21 mouse cellular contexts compared by ENCODE assay signal in the genomic region with DNA sequence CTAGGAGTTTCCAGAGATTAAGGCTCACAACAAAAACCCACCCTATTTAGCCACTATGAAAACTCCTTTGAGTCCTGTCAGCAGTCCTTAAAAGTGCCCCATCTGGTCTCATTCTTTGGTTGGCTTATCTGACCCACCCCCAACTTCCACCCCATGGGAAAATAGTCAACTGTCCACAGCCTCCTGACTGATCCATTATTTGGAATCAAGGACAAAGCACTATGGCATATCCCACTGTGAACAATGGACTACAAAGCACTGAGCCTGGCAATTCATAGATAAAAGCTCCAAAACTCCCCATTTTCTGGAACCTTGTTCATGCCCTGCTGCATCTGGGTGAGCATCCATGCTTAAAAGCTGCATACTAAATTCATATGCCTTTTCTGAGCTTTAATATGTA. TPM values are rescaled to one million over a fixed set of nuclear protein-coding genes. Genes with fewer than 3 reads are reported as not detected.
DNase-seq lines count a peak whose midpoint lies in the region; ATAC-seq lines count a peak whose summit lies in the region.
"Had no signal": no experiment of that assay in that cellular context is flagged by ENCODE, and none has a peak within 500 bp of the region (broad histone marks: within the 10 kb centered on the region; RNA-seq: fewer than 3 reads in every experiment).

No protein-coding gene starts in this region.

- no peaks in the 10 kb centered on the region for H3K27me3 ChIP-seq in embryonic facial prominence, embryonic 10.5 days (replicated peaks; ENCODE audit: low read depth, poor library complexity, severe bottlenecking)
- no peaks in the 10 kb centered on the region for H3K27me3 ChIP-seq in forebrain, embryonic 13.5 days
- no peaks in the 10 kb centered on the region for H3K27me3 ChIP-seq in hindbrain, embryonic 15.5 days
- no peaks in the 10 kb centered on the region for H3K27me3 ChIP-seq in midbrain, embryonic 16.5 days (ENCODE audit: control insufficient read depth, insufficient read depth, low read depth, low read length)
- H3K27me3 ChIP-seq: embryonic facial prominence, embryonic 15.5 days; heart, embryonic 13.5 days had no signal

- peaks cover 8% of the 10 kb centered on the region for H3K4me1 ChIP-seq in embryonic facial prominence, embryonic 10.5 days
- H3K4me1 ChIP-seq in forebrain, embryonic 13.5 days = 0 out of 2 replicates have a peak, but pooled peaks cover 7% of the 10 kb centered on the region
- peaks cover 10% of the 10 kb centered on the region; the same call in 1 of the 2 replicates for H3K4me1 ChIP-seq in hindbrain, embryonic 15.5 days (replicated peaks)
- H3K4me1 ChIP-seq in midbrain, embryonic 16.5 days (ENCODE audit: control insufficient read depth, insufficient read depth, low read length) = peaks cover 4% of the 10 kb centered on the region

- no peak overlapping the region; the same call in 1 of the 2 replicates for H3K27ac ChIP-seq in embryonic facial prominence, embryonic 10.5 days (replicated peaks)
- H3K27ac ChIP-seq in forebrain, embryonic 13.5 days = peak overlapping the region; percentile 83
- 0 out of 2 replicates have a peak overlapping the region, but pooled peaks have one; percentile 30 for H3K27ac ChIP-seq in hindbrain, embryonic 15.5 days (replicated peaks)
- H3K27ac ChIP-seq in midbrain, embryonic 16.5 days (ENCODE audit: low read length) = peak overlapping the region; percentile 50; the same call in 1 of the 2 replicates
- H3K27ac ChIP-seq: embryonic facial prominence, embryonic 15.5 days; heart, embryonic 13.5 days had no signal

- ATAC-seq in forebrain, embryonic 13.5 days = no peak
- no peak for ATAC-seq in hindbrain, embryonic 15.5 days (ENCODE audit: low FRiP score, low read depth)
- no peak for ATAC-seq in midbrain, embryonic 16.5 days
- ATAC-seq: CD4-positive, CD25-positive, alpha-beta regulatory T cell, adult 4 months had no signal

- H3K4me2 ChIP-seq in forebrain, embryonic 13.5 days = peak overlapping the region; percentile 45
- H3K4me2 ChIP-seq in hindbrain, embryonic 15.5 days = peak overlapping the region; percentile 26
- H3K4me2 ChIP-seq in midbrain, embryonic 16.5 days (ENCODE audit: low read length) = peak overlapping the region; percentile 29
- H3K4me2 ChIP-seq: embryonic facial prominence, embryonic 15.5 days; heart, embryonic 13.5 days; lung, embryonic 14.5 days had no signal

- H3K4me3 ChIP-seq in embryonic facial prominence, embryonic 10.5 days = peak overlapping the region; percentile 21
- peak overlapping the region; percentile 22 for H3K4me3 ChIP-seq in forebrain, embryonic 13.5 days
- no peak overlapping the region for H3K4me3 ChIP-seq in hindbrain, embryonic 15.5 days
- no peak overlapping the region; the same call in 1 of the 2 replicates for H3K4me3 ChIP-seq in midbrain, embryonic 16.5 days (ENCODE audit: low read depth, low read length)
- H3K4me3 ChIP-seq: embryonic facial prominence, embryonic 15.5 days; heart, embryonic 13.5 days had no signal

- peak overlapping the region; percentile 48; the same call in 1 of the 2 replicates for H3K9ac ChIP-seq in forebrain, embryonic 13.5 days
- no peak overlapping the region for H3K9ac ChIP-seq in hindbrain, embryonic 15.5 days
- H3K9ac ChIP-seq in midbrain, embryonic 16.5 days (ENCODE audit: low read depth, low read length) = peak overlapping the region; percentile 21; the same call in 1 of the 2 replicates
- H3K9ac ChIP-seq: embryonic facial prominence, embryonic 15.5 days; heart, embryonic 13.5 days; lung, embryonic 14.5 days had no signal

- DNase-seq in embryonic facial prominence, embryonic 10.5 days (ENCODE audit: low spot score) = no peak
- DNase-seq in layer of hippocampus, postnatal 14 days (ENCODE audit: low spot score in 2 of 2) = no peak
- DNase-seq in heart, adult 9 months (ENCODE audit: low spot score in 2 of 2) = no peak
- no peak for DNase-seq in cerebellum, postnatal 36 days
- DNase-seq: adrenal gland, adult 8-10 months; cerebellum, adult 9-11 months; gastrocnemius, postnatal 36 days; heart, postnatal 4 days; kidney, adult 18-20 months; kidney, postnatal 36 days; lung, embryonic 14.5 days; thymus, adult 2 months had no signal

- H3K36me3 ChIP-seq in embryonic facial prominence, embryonic 10.5 days (replicated peaks) = no peaks in the 10 kb centered on the region
- H3K36me3 ChIP-seq in forebrain, embryonic 13.5 days (ENCODE audit: poor library complexity, severe bottlenecking) = no peaks in the 10 kb centered on the region
- H3K36me3 ChIP-seq in hindbrain, embryonic 15.5 days = no peaks in the 10 kb centered on the region
- H3K36me3 ChIP-seq in midbrain, embryonic 16.5 days (ENCODE audit: control insufficient read depth, insufficient read depth, low read length) = no peaks in the 10 kb centered on the region
- H3K36me3 ChIP-seq: embryonic facial prominence, embryonic 15.5 days; heart, embryonic 13.5 days had no signal

- peaks cover 20% of the 10 kb centered on the region for H3K9me3 ChIP-seq in embryonic facial prominence, embryonic 10.5 days
- H3K9me3 ChIP-seq in forebrain, embryonic 13.5 days (replicated peaks) = peaks cover 23% of the 10 kb centered on the region
- no peaks in the 10 kb centered on the region for H3K9me3 ChIP-seq in hindbrain, embryonic 15.5 days
- no peaks in the 10 kb centered on the region; the same call in 1 of the 2 replicates for H3K9me3 ChIP-seq in midbrain, embryonic 16.5 days (replicated peaks; ENCODE audit: control insufficient read depth, low read length, poor library complexity, severe bottlenecking)
- H3K9me3 ChIP-seq: embryonic facial prominence, embryonic 15.5 days had no signal

RNA-seq across cellular contexts. Expression of a gene that starts 3.8 kb away (rescaled TPM):
- polyA plus RNA-seq in embryonic facial prominence, embryonic 10.5 days (2016; fragmentation: Nextera tagmentation; extraction: Ambion mirVana) = 9.3 and 9.6 TPM in 2 replicates
- polyA plus RNA-seq in forebrain, embryonic 13.5 days (2015; fragmentation: Nextera tagmentation; extraction: Ambion mirVana) = 21.7 and 25.0 TPM in 2 replicates
- 20.9 and 22.4 TPM in 2 replicates for polyA plus RNA-seq in hindbrain, embryonic 15.5 days (2015; fragmentation: Nextera tagmentation; extraction: Ambion mirVana)
- polyA plus RNA-seq in midbrain, embryonic 16.5 days (2015; fragmentation: Nextera tagmentation; extraction: Ambion mirVana) = 28.6 and 30.0 TPM in 2 replicates
- 10 to 100 TPM; 15.3 to 15.4 TPM for total RNA-seq in layer of hippocampus, postnatal 14 days (2021)
- total RNA-seq: MEL had no signal
- polyA plus RNA-seq: CD4-positive, CD25-positive, alpha-beta regulatory T cell, adult 4 months had no signal

RNA-seq across cellular contexts. Expression of a gene that starts 39.4 kb away (rescaled TPM):
- polyA plus RNA-seq in embryonic facial prominence, embryonic 10.5 days (2016; fragmentation: Nextera tagmentation; extraction: Ambion mirVana) = 18.7 and 21.0 TPM in 2 replicates
- polyA plus RNA-seq in forebrain, embryonic 13.5 days (2015; fragmentation: Nextera tagmentation; extraction: Ambion mirVana) = 16.6 and 22.1 TPM in 2 replicates
- polyA plus RNA-seq in hindbrain, embryonic 15.5 days (2015; fragmentation: Nextera tagmentation; extraction: Ambion mirVana) = 12.9 and 17.4 TPM in 2 replicates
- polyA plus RNA-seq in midbrain, embryonic 16.5 days (2015; fragmentation: Nextera tagmentation; extraction: Ambion mirVana) = 22.4 and 26.1 TPM in 2 replicates
- total RNA-seq in layer of hippocampus, postnatal 14 days (2021) = 1 to 10 TPM; 2.9 to 4.0 TPM
- total RNA-seq: gastrocnemius, postnatal 36 days; liver, adult 2 months; megakaryocyte progenitor cell, adult 5-6 weeks; MEL had no signal
- polyA plus RNA-seq: CD4-positive, CD25-positive, alpha-beta regulatory T cell, adult 4 months; liver, adult 2 months had no signal

RNA-seq across cellular contexts. Expression of a gene that starts 48.1 kb away (rescaled TPM):
- polyA plus RNA-seq in embryonic facial prominence, embryonic 10.5 days (2016; fragmentation: Nextera tagmentation; extraction: Ambion mirVana) = 76.8 and 82.8 TPM in 2 replicates
- 56.3 and 66.0 TPM in 2 replicates for polyA plus RNA-seq in forebrain, embryonic 13.5 days (2015; fragmentation: Nextera tagmentation; extraction: Ambion mirVana)
- polyA plus RNA-seq in hindbrain, embryonic 15.5 days (2015; fragmentation: Nextera tagmentation; extraction: Ambion mirVana) = 10.0 and 12.5 TPM in 2 replicates
- polyA plus RNA-seq in midbrain, embryonic 16.5 days (2015; fragmentation: Nextera tagmentation; extraction: Ambion mirVana) = 7.8 and 10.0 TPM in 2 replicates
- total RNA-seq in layer of hippocampus, postnatal 14 days (2021) = 1 to 10 TPM; 1.2 to 1.4 TPM
- total RNA-seq: MEL had no signal
- polyA plus RNA-seq: CD4-positive, CD25-positive, alpha-beta regulatory T cell, adult 4 months had no signal

Comparison
In these comparisons a context has a peak if more than half of its experiments do, and no peak if none do; other contexts are left out.
1. H3K4me3 ChIP-seq: peak in embryonic facial prominence, embryonic 10.5 days (single experiment) and forebrain, embryonic 13.5 days (single experiment); none in hindbrain, embryonic 15.5 days (single experiment) and midbrain, embryonic 16.5 days (single experiment).
2. Peak in every context shown above with its lines, with median percentiles within 50 percentile points of each other: H3K4me2 ChIP-seq.